Mouse (Mus musculus) heart, postnatal 0 days (tissue): ENCODE results near the gene St6galnac3.

ENCODE experiments used
- CTCF ChIP-seq: IDR thresholded peaks from 2 replicates; pipeline ENCODE4 v1.5.1; 2016; ENCODE audit warnings: antibody characterized with exemption, control low read depth, low read depth
- EP300 ChIP-seq: IDR thresholded peaks from 2 replicates; pipeline ENCODE4 v1.6.1; 2016; ENCODE audit warnings: antibody characterized with exemption, low read depth

- TF ChIP-seq EP300 (no peak), CTCF (no peak)
Observed at GRCm38 (mm10) chr3:153663841-153664427, 61.0 kb downstream of the St6galnac3 start.
